Mouse (Mus musculus) testis, adult 2 months (tissue): Measurements from ENCODE around the gene Atg4b.

Experiments
- CTCF ChIP-seq: fragments of 200-500 bp; IDR thresholded peaks from 2 replicates; pipeline ENCODE4 v1.5.1; 2012; ENCODE audit warnings: low read depth, mild to moderate bottlenecking, inconsistent platforms, low read length, moderate library complexity; ENCODE audit not compliant: control insufficient read depth, insufficient read depth, insufficient replicate concordance
- POLR2A ChIP-seq: fragments of 200-500 bp; IDR thresholded peaks from 2 replicates; pipeline ENCODE4 v1.6.1; 2012; ENCODE audit warnings: low read depth, mild to moderate bottlenecking, inconsistent platforms, low read length, moderate library complexity; ENCODE audit not compliant: control insufficient read depth

DNA sequence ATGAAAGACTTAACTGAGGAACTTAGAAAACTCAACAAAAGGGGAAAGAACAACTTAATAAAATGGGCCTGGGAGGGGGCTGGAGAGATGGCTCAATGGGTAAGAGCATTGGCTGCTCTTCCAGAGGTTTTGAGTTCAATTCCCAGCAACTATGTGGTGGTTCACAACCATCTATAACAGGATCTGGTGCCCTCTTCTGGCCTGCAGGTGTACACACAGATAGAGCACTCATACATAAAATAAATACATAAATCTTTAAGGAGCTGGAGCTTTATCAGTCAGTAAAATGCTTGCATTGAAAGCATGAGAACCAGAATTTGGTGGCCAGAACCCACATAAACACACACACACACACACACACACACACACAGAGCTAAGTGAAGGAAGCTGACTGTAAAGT lies 8.4 kb upstream of the Atg4b start:
- TF ChIP-seq POLR2A (no peak), CTCF (no peak)
